Mouse (Mus musculus) forebrain, embryonic 10.5 days (tissue): Measurements from ENCODE around the gene Fignl1. TPM values are rescaled to one million over a fixed set of nuclear protein-coding genes. Genes with fewer than 3 reads are reported as not detected.

ENCODE experiments used
- DNase-seq: peaks from one replicate; pipeline ENCODE4 v3.0.0-alpha.2; 2017; ENCODE audit warnings: low spot score; ENCODE audit errors: extremely low spot score
- H3K27ac ChIP-seq: fragments of 300-500 bp; sonication (generic); 2 replicates; pipeline ENCODE4 v1.5.1; 2016; ENCODE audit warnings: mild to moderate bottlenecking
- H3K27me3 ChIP-seq: fragments of 300-500 bp; sonication (generic); 2 replicates; pipeline ENCODE4 v1.6.1; 2016; ENCODE audit warnings: mild to moderate bottlenecking; ENCODE audit not compliant: poor library complexity, severe bottlenecking
- H3K36me3 ChIP-seq: fragments of 300-500 bp; sonication (generic); replicated peaks from 2 replicates; pipeline ENCODE4 v1.6.1; 2016; ENCODE audit warnings: mild to moderate bottlenecking, moderate library complexity
- H3K4me1 ChIP-seq: fragments of 300-500 bp; sonication (generic); 2 replicates; pipeline ENCODE4 v1.6.1; 2016
- H3K4me3 ChIP-seq: fragments of 300-500 bp; sonication (generic); 2 replicates; pipeline ENCODE4 v1.5.1; 2016; ENCODE audit warnings: mild to moderate bottlenecking, moderate library complexity
- H3K9me3 ChIP-seq: fragments of 300-500 bp; sonication (generic); 2 replicates; pipeline ENCODE4 v1.6.1; 2016; ENCODE audit warnings: mild to moderate bottlenecking, moderate library complexity
- WGBS: fragments of 180-500 bp; shearing (Covaris S2); methylation state at CpG from one replicate; pipeline ENCODE4 v1.1.7; 2016; 5-methylcytosine and 5-hydroxymethylcytosine counted together
- polyA plus RNA-seq: library from polyadenylated mRNA; unstranded; fragments of >200 nt; fragmentation: Nextera tagmentation; extraction: Ambion mirVana; gene quantifications from 2 replicates; pipeline ENCODE4 v1.2.1, GENCODE M21; 2016

Gene Fignl1
- polyA plus RNA-seq, 1 experiment from 2014 or later = 101 TPM

DNA sequence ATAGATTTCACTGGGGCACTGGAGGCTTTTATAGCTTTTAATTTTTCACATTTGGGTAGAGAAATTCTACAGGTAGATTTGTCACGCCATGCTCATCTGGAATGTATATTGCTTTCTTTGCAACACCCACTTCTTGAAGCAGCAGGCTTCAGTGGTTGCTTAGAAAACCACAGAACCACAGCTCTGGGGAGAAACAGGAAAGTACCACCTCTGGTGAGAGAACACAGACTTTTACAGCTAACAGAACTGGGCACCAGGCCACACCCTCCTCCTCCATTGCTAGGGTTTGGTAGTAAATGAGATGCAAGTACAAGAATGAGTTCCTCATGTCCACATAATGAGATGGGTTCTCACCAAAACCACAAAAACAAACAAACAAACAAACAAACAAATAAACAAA lies 42.7 kb downstream of the Fignl1 start:
- H3K27ac ChIP-seq = no peak overlapping the region
- no peaks in the 10 kb centered on the region for H3K27me3 ChIP-seq
- no peaks in the 10 kb centered on the region for H3K36me3 ChIP-seq
- DNase-seq = no peak
- 96% methylated on average over 1 of the region's 1 CpGs for WGBS
- H3K4me1 ChIP-seq = no peaks in the 10 kb centered on the region
- no peak overlapping the region for H3K4me3 ChIP-seq
- H3K9me3 ChIP-seq = no peaks in the 10 kb centered on the region

GRCm38 (mm10) chr11:11765414-11765813 lies 43.3 kb downstream of the Fignl1 start:
- H3K4me1 ChIP-seq = no peaks in the 10 kb centered on the region
- 85% methylated on average over 1 of the region's 1 CpGs for WGBS
- H3K27me3 ChIP-seq = no peaks in the 10 kb centered on the region
- no peak overlapping the region for H3K4me3 ChIP-seq
- DNase-seq = no peak
- H3K27ac ChIP-seq = no peak overlapping the region
- no peaks in the 10 kb centered on the region for H3K9me3 ChIP-seq
- H3K36me3 ChIP-seq = no peaks in the 10 kb centered on the region

GRCm38 (mm10) chr11:11763211-11763666 lies 45.5 kb downstream of the Fignl1 start:
- H3K27ac ChIP-seq = no peak overlapping the region
- 78% methylated on average over 4 of the region's 4 CpGs for WGBS
- no peak for DNase-seq
- H3K4me3 ChIP-seq = no peak overlapping the region
- no peaks in the 10 kb centered on the region for H3K36me3 ChIP-seq
- H3K4me1 ChIP-seq = no peaks in the 10 kb centered on the region
- H3K9me3 ChIP-seq = no peaks in the 10 kb centered on the region
- H3K27me3 ChIP-seq = no peaks in the 10 kb centered on the region

DNA sequence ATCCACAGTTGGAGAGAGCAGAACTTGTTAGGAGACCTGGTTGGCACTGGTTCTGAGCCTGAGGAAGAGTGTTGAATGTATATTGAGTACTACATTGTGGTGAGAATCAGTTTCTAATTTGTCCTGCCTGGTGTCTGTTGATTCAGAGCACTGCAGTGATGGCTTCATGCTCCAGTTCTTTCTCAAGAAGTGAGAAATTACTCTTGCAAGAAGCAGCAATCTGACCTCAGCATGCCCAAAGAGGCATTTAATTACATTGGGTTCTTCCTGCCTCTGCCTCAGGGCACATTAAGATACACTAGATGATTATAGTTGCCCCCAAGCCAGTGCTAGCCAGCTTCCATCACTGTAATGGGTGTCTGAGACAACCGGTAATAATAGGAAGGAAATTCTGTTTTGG lies 49.9 kb downstream of the Fignl1 start:
- Histone ChIP-seq H3K36me3 (no peaks in the 10 kb centered on the region), H3K4me1 (peaks cover 3% of the 10 kb centered on the region; the same call in 1 of the 2 replicates), H3K27me3 (no peaks in the 10 kb centered on the region), H3K4me3 (no peak overlapping the region), H3K9me3 (no peaks in the 10 kb centered on the region), H3K27ac (no peak overlapping the region)
- DNase-seq = no peak
- 90% methylated on average over 1 of the region's 1 CpGs for WGBS

DNA sequence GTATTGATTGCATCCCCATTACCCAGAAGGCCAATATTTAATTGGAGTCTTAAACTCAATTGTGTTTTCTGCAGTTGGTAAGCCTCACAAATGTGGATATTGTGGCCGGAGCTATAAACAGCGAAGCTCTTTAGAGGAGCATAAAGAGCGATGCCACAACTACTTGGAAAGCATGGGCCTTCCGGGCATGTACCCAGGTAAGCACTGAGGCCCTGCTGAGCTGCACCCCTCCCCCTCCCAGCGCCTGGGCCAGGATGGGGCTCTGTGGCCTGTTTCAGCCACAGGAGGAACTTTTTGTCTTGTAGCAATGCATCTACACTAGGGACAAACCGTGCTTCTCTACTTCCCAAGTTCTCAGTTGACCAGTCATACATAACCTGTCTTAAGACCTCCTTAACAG lies 50.6 kb downstream of the Fignl1 start:
- Histone ChIP-seq H3K27ac (no peak overlapping the region), H3K4me3 (no peak overlapping the region), H3K9me3 (no peaks in the 10 kb centered on the region), H3K27me3 (no peaks in the 10 kb centered on the region), H3K4me1 (peaks cover 5% of the 10 kb centered on the region; the same call in 1 of the 2 replicates), H3K36me3 (no peaks in the 10 kb centered on the region)
- DNase-seq = no peak
- 80% methylated on average over 6 of the region's 6 CpGs for WGBS

GRCm38 (mm10) chr11:11752859-11753258 lies 55.9 kb downstream of the Fignl1 start:
- DNase-seq = no peak
- no peaks in the 10 kb centered on the region for H3K27me3 ChIP-seq
- H3K4me3 ChIP-seq = no peak overlapping the region
- no peaks in the 10 kb centered on the region for H3K9me3 ChIP-seq
- WGBS = 86% methylated on average over 5 of the region's 5 CpGs
- H3K27ac ChIP-seq = no peak overlapping the region
- peaks cover 12% of the 10 kb centered on the region for H3K4me1 ChIP-seq
- no peaks in the 10 kb centered on the region for H3K36me3 ChIP-seq

DNA sequence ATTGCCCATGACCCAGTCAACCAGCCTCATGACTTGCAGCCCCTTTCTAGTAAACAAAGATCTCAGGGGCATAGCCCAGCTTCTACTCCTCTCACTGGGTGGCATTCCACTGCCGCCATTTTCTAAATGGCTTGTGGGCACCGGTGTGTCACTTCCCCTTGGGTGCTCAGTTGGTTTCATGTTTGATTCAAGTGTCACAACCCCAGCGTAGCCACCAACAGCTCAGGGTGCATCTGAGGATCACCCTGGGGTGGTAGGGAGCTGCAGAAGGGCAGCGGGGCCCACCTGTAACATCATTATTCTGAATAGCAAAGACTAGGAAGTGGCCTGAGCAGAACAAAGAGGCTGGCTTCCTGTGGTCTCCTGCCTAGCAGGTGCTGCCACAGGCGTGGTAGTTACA lies 57.7 kb downstream of the Fignl1 start:
- no peak for DNase-seq
- Histone ChIP-seq H3K4me3 (no peak overlapping the region), H3K4me1 (peaks cover 12% of the 10 kb centered on the region), H3K27me3 (no peaks in the 10 kb centered on the region), H3K9me3 (no peaks in the 10 kb centered on the region), H3K36me3 (no peaks in the 10 kb centered on the region), H3K27ac (no peak overlapping the region)
- WGBS = 89% methylated on average over 5 of the region's 5 CpGs

GRCm38 (mm10) chr11:11744222-11744621 lies 64.5 kb downstream of the Fignl1 start:
- Histone ChIP-seq H3K27me3 (no peaks in the 10 kb centered on the region), H3K9me3 (peaks cover 3% of the 10 kb centered on the region)
- 53% methylated on average over 1 of the region's 1 CpGs for WGBS

GRCm38 (mm10) chr11:11742626-11743025 lies 66.1 kb downstream of the Fignl1 start:
- no peaks in the 10 kb centered on the region for H3K27me3 ChIP-seq
- H3K4me3 ChIP-seq = no peak overlapping the region
- H3K36me3 ChIP-seq = no peaks in the 10 kb centered on the region
- H3K9me3 ChIP-seq = peaks cover 3% of the 10 kb centered on the region
- no peak overlapping the region for H3K27ac ChIP-seq
- no peak for DNase-seq
- no peaks in the 10 kb centered on the region for H3K4me1 ChIP-seq
- WGBS = 30% methylated on average over 2 of the region's 2 CpGs

More at GRCm38 (mm10) chr11:11744222-11744621, 64.5 kb downstream of the Fignl1 start:
- Histone ChIP-seq H3K4me1 (peaks cover 7% of the 10 kb centered on the region), H3K4me3 (no peak overlapping the region), H3K36me3 (no peaks in the 10 kb centered on the region), H3K27ac (no peak overlapping the region)
- no peak for DNase-seq

DNA sequence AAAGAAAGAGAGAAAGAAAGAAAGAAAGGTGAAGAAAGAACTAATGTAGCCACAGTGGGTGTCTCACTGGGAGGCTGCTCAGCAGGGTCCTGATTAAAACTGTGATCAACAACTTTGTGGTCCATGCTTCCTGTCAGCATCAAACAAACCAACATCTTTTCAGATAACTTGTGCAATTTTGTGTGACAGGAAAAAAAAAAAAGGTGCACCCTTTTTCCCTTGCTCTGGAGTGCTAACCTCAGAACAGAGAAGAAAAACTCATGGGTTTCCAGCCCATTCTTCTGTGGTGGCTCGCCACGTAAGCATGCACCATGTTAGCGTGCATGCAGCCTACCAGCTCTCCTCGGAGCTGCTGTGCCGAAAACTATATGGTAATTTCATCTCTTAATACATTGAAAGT lies 67.2 kb downstream of the Fignl1 start:
- Histone ChIP-seq H3K36me3 (no peaks in the 10 kb centered on the region), H3K27ac (no peak overlapping the region), H3K4me1 (no peaks in the 10 kb centered on the region), H3K9me3 (peaks cover 3% of the 10 kb centered on the region), H3K27me3 (no peaks in the 10 kb centered on the region), H3K4me3 (no peak overlapping the region)
- WGBS = 91% methylated on average over 5 of the region's 5 CpGs
- no peak for DNase-seq

GRCm38 (mm10) chr11:11740603-11741002 lies 68.2 kb downstream of the Fignl1 start:
- 86% methylated on average over 5 of the region's 5 CpGs for WGBS
- Histone ChIP-seq H3K27me3 (no peaks in the 10 kb centered on the region), H3K9me3 (peaks cover 3% of the 10 kb centered on the region), H3K27ac (no peak overlapping the region), H3K4me1 (no peaks in the 10 kb centered on the region), H3K36me3 (no peaks in the 10 kb centered on the region), H3K4me3 (no peak overlapping the region)
- no peak for DNase-seq

DNA sequence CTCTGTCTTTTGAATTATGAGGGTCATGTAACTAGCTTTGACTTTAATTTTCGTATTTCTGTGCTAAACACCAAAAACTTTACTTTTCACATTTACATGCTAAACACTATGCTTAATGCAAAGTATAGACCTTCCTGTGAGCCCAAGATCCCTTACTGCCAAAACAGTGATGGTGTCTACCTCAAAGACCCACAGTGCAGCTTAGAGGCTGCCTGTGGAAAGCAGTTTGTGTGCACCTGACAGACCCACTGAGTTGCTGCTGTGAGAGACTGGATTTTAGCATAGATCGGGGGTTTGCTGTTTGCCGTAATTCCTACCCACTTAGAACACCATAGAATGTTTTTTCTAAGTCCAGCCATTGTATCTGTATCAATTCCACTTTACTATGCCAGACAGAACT lies 69.7 kb downstream of the Fignl1 start:
- WGBS = 94% methylated on average over 3 of the region's 3 CpGs
- DNase-seq = no peak
- H3K9me3 ChIP-seq = peaks cover 3% of the 10 kb centered on the region
- H3K27ac ChIP-seq = no peak overlapping the region
- H3K27me3 ChIP-seq = no peaks in the 10 kb centered on the region
- no peak overlapping the region for H3K4me3 ChIP-seq
- H3K4me1 ChIP-seq = no peaks in the 10 kb centered on the region
- no peaks in the 10 kb centered on the region for H3K36me3 ChIP-seq

GRCm38 (mm10) chr11:11737562-11737961 lies 71.2 kb downstream of the Fignl1 start:
- Histone ChIP-seq H3K27me3 (no peaks in the 10 kb centered on the region), H3K4me3 (no peak overlapping the region), H3K4me1 (no peaks in the 10 kb centered on the region), H3K9me3 (peaks cover under 1% of the 10 kb centered on the region), H3K36me3 (no peaks in the 10 kb centered on the region), H3K27ac (no peak overlapping the region)
- WGBS = 77% methylated on average over 2 of the region's 2 CpGs
- DNase-seq = no peak
